Mouse (Mus musculus) forebrain, postnatal 0 days (tissue): ENCODE measurements around the gene Cars2. TPM values are rescaled to one million over a fixed set of nuclear protein-coding genes. Genes with fewer than 3 reads are reported as not detected.

ENCODE experiments used
- ATAC-seq: fragments of 200-750 bp; cut with Nextera tagmentation; 2 replicates; pipeline ENCODE4 v1.8.0; 2017; ENCODE audit warnings: mild to moderate bottlenecking, moderate library complexity
- DNase-seq: peaks from one replicate; pipeline ENCODE4 v3.0.0-alpha.2; 2015
- H3K27ac ChIP-seq: fragments of 300-500 bp; sonication (generic); 2 replicates; pipeline ENCODE4 v1.5.1; 2014; ENCODE audit warnings: low read depth, mild to moderate bottlenecking, antibody characterized with exemption, low read length, moderate library complexity, mixed read lengths
- H3K27me3 ChIP-seq: fragments of 300-500 bp; sonication (generic); 2 replicates; pipeline ENCODE4 v1.6.1; 2014; ENCODE audit warnings: mild to moderate bottlenecking, low read length, mixed read lengths; ENCODE audit not compliant: insufficient read depth
- H3K36me3 ChIP-seq: fragments of 300-500 bp; sonication (generic); 2 replicates; pipeline ENCODE4 v1.6.1; 2014; ENCODE audit warnings: mild to moderate bottlenecking, moderate library complexity; ENCODE audit not compliant: insufficient read depth
- H3K4me1 ChIP-seq: fragments of 300-500 bp; sonication (generic); 2 replicates; pipeline ENCODE4 v1.6.1; 2014; ENCODE audit warnings: antibody characterized with exemption; ENCODE audit not compliant: insufficient read depth
- H3K4me2 ChIP-seq: fragments of 300-500 bp; sonication (generic); 2 replicates; pipeline ENCODE4 v1.6.1; 2014; ENCODE audit warnings: low read depth, mild to moderate bottlenecking, moderate library complexity
- H3K4me3 ChIP-seq: fragments of 300-500 bp; sonication (generic); 2 replicates; pipeline ENCODE4 v1.5.1; 2014; ENCODE audit warnings: low read depth, low read length, mixed read lengths
- H3K9ac ChIP-seq: fragments of 300-500 bp; sonication (generic); 2 replicates; pipeline ENCODE4 v1.6.1; 2014; ENCODE audit warnings: mild to moderate bottlenecking
- H3K9me3 ChIP-seq: fragments of 300-500 bp; sonication (generic); 2 replicates; pipeline ENCODE4 v1.6.1; 2016; ENCODE audit warnings: low read length
- CTCF ChIP-seq: sonication (generic); IDR thresholded peaks from 2 replicates; pipeline ENCODE4 v1.5.1; 2016; ENCODE audit warnings: antibody characterized with exemption, control low read depth, low read depth
- WGBS: fragments of 180-500 bp; shearing (Covaris S2); extraction: QIAGEN DNeasy Blood & Tissue Kit; methylation state at CpG from one replicate; pipeline ENCODE4 v1.1.7; 2014; 5-methylcytosine and 5-hydroxymethylcytosine counted together
- polyA plus RNA-seq: library from polyadenylated mRNA; unstranded; fragments of >200 nt; fragmentation: Nextera tagmentation; extraction: Ambion mirVana; gene quantifications from 2 replicates; pipeline ENCODE4 v1.2.1, GENCODE M21; 2015
- total RNA-seq: library from RNA; depleted of rRNA; stranded (reverse); fragments of >200 nt; gene quantifications from 2 replicates; pipeline ENCODE4 v1.2.3, GENCODE M21; 2014

The Cars2 gene
- total and polyA plus RNA-seq, 2 experiments from 2014 or later: 25.9 to 49.9 TPM

- Histone ChIP-seq H3K4me2 (no peak overlapping the region), H3K4me3 (no peak overlapping the region), H3K9me3 (no peaks in the 10 kb centered on the region), H3K9ac (no peak overlapping the region), H3K27me3 (no peaks in the 10 kb centered on the region), H3K27ac (no peak overlapping the region), H3K4me1 (no peaks in the 10 kb centered on the region), H3K36me3 (peaks cover 36% of the 10 kb centered on the region)
- TF ChIP-seq CTCF: no peak
- DNase-seq: no peak
- 92% methylated on average over 7 of the region's 7 CpGs for WGBS
- ATAC-seq: no peak
Observed at GRCm38 (mm10) chr8:11564721-11565120, 14.1 kb upstream of the Cars2 start.

DNA sequence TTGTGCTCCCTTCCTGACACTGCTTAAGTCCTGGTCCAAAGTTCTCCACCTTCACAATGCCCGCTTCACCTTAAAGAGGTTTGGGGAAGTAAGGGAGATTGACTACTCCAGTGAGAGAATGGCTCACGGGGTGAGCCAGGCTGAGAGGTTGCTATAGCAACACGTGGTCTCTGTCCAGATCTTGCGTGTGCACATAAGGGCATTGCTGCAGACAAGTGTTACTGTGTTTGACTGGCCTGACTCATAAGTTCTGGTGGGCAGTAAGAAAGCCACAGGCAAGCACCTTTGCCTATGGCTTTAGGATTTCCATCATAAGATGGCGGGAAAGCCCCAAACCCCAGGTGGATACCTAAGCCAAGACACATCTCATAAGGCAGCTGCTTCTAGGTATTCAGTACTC, 13.7 kb upstream of the Cars2 start:
- H3K9me3 ChIP-seq: no peaks in the 10 kb centered on the region
- H3K27me3 ChIP-seq: no peaks in the 10 kb centered on the region
- ATAC-seq (no peak), DNase-seq (no peak)
- H3K36me3 ChIP-seq: peaks cover 36% of the 10 kb centered on the region
- no peak overlapping the region for H3K27ac ChIP-seq
- H3K9ac ChIP-seq: no peak overlapping the region
- no peak overlapping the region for H3K4me2 ChIP-seq
- WGBS: 84% methylated on average over 5 of the region's 5 CpGs
- no peaks in the 10 kb centered on the region for H3K4me1 ChIP-seq
- H3K4me3 ChIP-seq: no peak overlapping the region
- no peak for TF ChIP-seq CTCF

DNA sequence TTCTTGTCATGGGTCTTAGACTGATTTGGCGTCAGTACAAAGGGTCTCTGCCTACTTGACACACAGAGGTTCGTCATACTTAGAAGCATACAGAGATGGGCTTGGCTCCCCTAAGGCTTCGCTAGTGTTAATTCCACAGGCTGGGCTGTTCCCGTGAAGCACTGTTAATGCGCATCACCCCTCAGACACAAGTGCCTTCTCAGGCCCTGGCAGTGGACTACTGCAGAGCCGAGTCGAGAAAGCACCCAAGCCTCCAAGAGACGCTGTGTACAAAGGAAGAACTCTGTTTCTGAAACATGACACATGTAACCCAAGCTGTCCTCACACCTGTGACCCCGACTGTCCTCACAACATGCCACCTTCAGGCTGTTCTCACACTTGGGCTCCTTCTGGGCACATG, 9.6 kb upstream of the Cars2 start:
- Histone ChIP-seq H3K27ac (no peak overlapping the region), H3K36me3 (peaks cover 26% of the 10 kb centered on the region), H3K4me2 (no peak overlapping the region), H3K27me3 (no peaks in the 10 kb centered on the region), H3K4me1 (peaks cover 5% of the 10 kb centered on the region; the same call in 1 of the 2 replicates), H3K4me3 (no peak overlapping the region), H3K9ac (no peak overlapping the region), H3K9me3 (no peaks in the 10 kb centered on the region)
- TF ChIP-seq CTCF: no peak
- 79% methylated on average over 9 of the region's 9 CpGs for WGBS
- no peak for DNase-seq
- no peak for ATAC-seq

DNA sequence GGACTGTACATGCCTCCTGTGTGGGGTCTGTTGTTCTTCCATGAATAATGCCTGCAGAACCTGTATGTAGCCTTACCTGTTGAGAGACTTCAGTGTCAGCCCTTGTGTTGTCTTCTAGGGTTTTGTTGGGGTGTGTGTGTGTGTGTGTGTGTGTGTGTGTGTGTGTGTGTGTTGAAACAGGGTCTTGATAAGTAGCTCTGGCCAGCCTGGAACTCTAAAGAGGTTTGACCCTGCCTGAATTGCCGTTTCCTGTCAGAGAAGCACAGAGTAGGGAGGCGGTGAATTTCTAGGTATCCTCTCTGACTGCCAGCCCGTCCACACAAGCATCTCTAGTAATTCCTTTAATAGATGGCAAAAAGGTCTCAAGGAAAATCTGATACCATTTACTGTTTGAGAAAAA, 8.9 kb upstream of the Cars2 start:
- H3K9me3 ChIP-seq: no peaks in the 10 kb centered on the region
- TF ChIP-seq CTCF: no peak
- H3K4me1 ChIP-seq: peaks cover 5% of the 10 kb centered on the region; the same call in 1 of the 2 replicates
- H3K27me3 ChIP-seq: no peaks in the 10 kb centered on the region
- no peak overlapping the region for H3K9ac ChIP-seq
- H3K4me2 ChIP-seq: no peak overlapping the region; the same call in 1 of the 2 replicates
- ATAC-seq (no peak), DNase-seq (no peak)
- H3K4me3 ChIP-seq: no peak overlapping the region
- peaks cover 24% of the 10 kb centered on the region for H3K36me3 ChIP-seq
- 77% methylated on average over 3 of the region's 3 CpGs for WGBS
- no peak overlapping the region for H3K27ac ChIP-seq

- H3K9me3 ChIP-seq: no peaks in the 10 kb centered on the region
- DNase-seq (peak; percentile 96), ATAC-seq (peak; percentile 69)
- H3K4me2 ChIP-seq: peak overlapping the region; percentile 67
- TF ChIP-seq CTCF: 0 out of 2 replicates have a peak, but pooled peaks have one; percentile 30
- H3K36me3 ChIP-seq: peaks cover 11% of the 10 kb centered on the region
- WGBS: 1% methylated on average over 63 of the region's 67 CpGs
- H3K4me3 ChIP-seq: peak overlapping the region; percentile 91
- H3K4me1 ChIP-seq: peaks cover 5% of the 10 kb centered on the region; the same call in 1 of the 2 replicates
- H3K27ac ChIP-seq: peak overlapping the region; percentile 88
- peak overlapping the region; percentile 83 for H3K9ac ChIP-seq
- no peaks in the 10 kb centered on the region for H3K27me3 ChIP-seq
Observed at GRCm38 (mm10) chr8:11557768-11558629, 7.4 kb upstream of the Cars2 start.

DNA sequence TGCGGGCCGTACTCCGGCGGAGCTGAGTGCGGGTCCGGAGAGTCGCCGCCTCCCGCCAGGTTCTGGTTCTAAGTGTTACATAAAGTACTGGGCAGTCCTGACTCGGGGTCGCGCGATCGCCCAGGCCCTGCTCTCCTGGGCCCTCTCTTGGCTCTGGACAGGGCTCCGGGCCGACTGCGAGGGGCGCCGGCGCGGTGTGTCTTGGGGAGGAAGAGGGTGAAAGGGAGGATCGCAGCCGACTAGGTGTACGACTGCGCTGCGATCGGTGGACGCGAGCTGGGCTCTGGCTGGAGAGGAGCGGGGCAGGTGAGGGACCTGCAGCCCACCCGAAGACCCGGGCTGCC, 6.8 kb upstream of the Cars2 start:
- DNase-seq (no peak), ATAC-seq (no peak)
- peak overlapping the region; percentile 53 for H3K4me2 ChIP-seq
- 0% methylated on average over 32 of the region's 32 CpGs for WGBS
- H3K9ac ChIP-seq: peak overlapping the region; percentile 83
- H3K4me1 ChIP-seq: peaks cover 5% of the 10 kb centered on the region; the same call in 1 of the 2 replicates
- TF ChIP-seq CTCF: no peak
- H3K27ac ChIP-seq: peak overlapping the region; percentile 88
- peaks cover 11% of the 10 kb centered on the region for H3K36me3 ChIP-seq
- H3K4me3 ChIP-seq: peak overlapping the region; percentile 91
- no peaks in the 10 kb centered on the region for H3K9me3 ChIP-seq
- no peaks in the 10 kb centered on the region for H3K27me3 ChIP-seq

GRCm38 (mm10) chr8:11556691-11557423, 6.3 kb upstream of the Cars2 start:
- ATAC-seq (no peak), DNase-seq (peak; percentile 65)
- H3K27ac ChIP-seq: peak overlapping the region; percentile 88
- peak overlapping the region; percentile 83 for H3K9ac ChIP-seq
- H3K36me3 ChIP-seq: peaks cover 8% of the 10 kb centered on the region
- under 1% methylated on average over 82 of the region's 85 CpGs for WGBS
- peak overlapping the region; percentile 53 for H3K4me2 ChIP-seq
- peak overlapping the region; percentile 91 for H3K4me3 ChIP-seq
- H3K4me1 ChIP-seq: peaks cover 5% of the 10 kb centered on the region; the same call in 1 of the 2 replicates
- no peaks in the 10 kb centered on the region for H3K27me3 ChIP-seq
- H3K9me3 ChIP-seq: no peaks in the 10 kb centered on the region
- TF ChIP-seq CTCF: no peak
